Comparison of ENCODE assay signal across 7 mouse cellular contexts in genomic region chr11:67081125-67081649, GRCm38 (mm10). TPM values are rescaled to one million over a fixed set of nuclear protein-coding genes. Genes with fewer than 3 reads are reported as not detected.
A peak's percentile ranks its signal among the peaks of the same experiment; 100 is the strongest.
DNase-seq lines count a peak whose midpoint lies in the region; ATAC-seq and TF ChIP-seq lines count a peak whose summit lies in the region.

No protein-coding gene starts in this region.

- DNase-seq in 3T3-L1 (ENCODE audit: low read depth, low spot score): peak; percentile 72
- peak; percentile 76 for DNase-seq in MEL (ENCODE audit: low read depth, low spot score)
- peak; percentile 51 for DNase-seq in limb, embryonic 14.5 days (ENCODE audit: low spot score)
- peak; percentile 80 for DNase-seq in neural tube, embryonic 11.5 days (ENCODE audit: low spot score)
- no peak for DNase-seq in left cerebral cortex, adult 18-20 months (ENCODE audit: low spot score in 2 of 2)
- no peak for DNase-seq in cerebellum, adult 11 months

- WGBS in forebrain, embryonic 15.5 days: 6% methylated on average over 11 of the region's 11 CpGs
- 7% methylated on average over 9 of the region's 11 CpGs for WGBS in limb, embryonic 14.5 days
- WGBS in neural tube, embryonic 11.5 days: 3% methylated on average over 10 of the region's 11 CpGs

- ATAC-seq in forebrain, embryonic 15.5 days (replicated peaks): peak; percentile 40; the same call in 1 of the 2 replicates
- peak; percentile 70 for ATAC-seq in limb, embryonic 14.5 days (ENCODE audit: low FRiP score, low read depth)
- peak; percentile 85 for ATAC-seq in neural tube, embryonic 11.5 days (ENCODE audit: insufficient read depth, low FRiP score, low TSS enrichment)

- no peak for TF ChIP-seq RAD21 in MEL (IDR thresholded peaks at IDR 0.05; ENCODE audit: low read depth, low read length)

- peak overlapping the region in 1 of 2 experiments; percentile 7; a peak in 1 of 4 replicates for H3K4me3 ChIP-seq in MEL (ENCODE audit: control insufficient read depth in 1 of 2, insufficient read depth in 1 of 2, low read depth in 2 of 2, low read length in 2 of 2)
- no peak overlapping the region for H3K4me3 ChIP-seq in forebrain, embryonic 15.5 days
- no peak overlapping the region for H3K4me3 ChIP-seq in limb, embryonic 14.5 days (replicated peaks; ENCODE audit: low read length)
- no peak overlapping the region for H3K4me3 ChIP-seq in neural tube, embryonic 11.5 days (ENCODE audit: low read depth, low read length)

- no peak overlapping the region for H3K4me2 ChIP-seq in forebrain, embryonic 15.5 days (replicated peaks)
- no peak overlapping the region for H3K4me2 ChIP-seq in limb, embryonic 14.5 days (replicated peaks; ENCODE audit: low read depth, low read length, severe bottlenecking)
- H3K4me2 ChIP-seq in neural tube, embryonic 11.5 days (ENCODE audit: low read depth): no peak overlapping the region

- no peak overlapping the region for H3K27ac ChIP-seq in MEL (ENCODE audit: control insufficient read depth, low read depth, low read length)
- no peak overlapping the region for H3K27ac ChIP-seq in forebrain, embryonic 15.5 days (replicated peaks)
- H3K27ac ChIP-seq in limb, embryonic 14.5 days (replicated peaks; ENCODE audit: low read depth, low read length): no peak overlapping the region
- H3K27ac ChIP-seq in neural tube, embryonic 11.5 days (ENCODE audit: low read depth, low read length): no peak overlapping the region

- TF ChIP-seq CTCF in MEL (IDR thresholded peaks at IDR 0.05 in 2 of 3, conservative IDR thresholded peaks at IDR 0.05 in 1 of 3; ENCODE audit: control insufficient read depth in 1 of 3, insufficient read depth in 1 of 3, low read depth in 2 of 3, low read length in 3 of 3, poor library complexity in 1 of 3, severe bottlenecking in 1 of 3): no peak

- peaks cover 0 to 2% of the 10 kb centered on the region in 2 experiments; a peak in 1 of 4 replicates for H3K36me3 ChIP-seq in MEL (ENCODE audit: control insufficient read depth in 1 of 2, insufficient read depth in 2 of 2, low read length in 2 of 2)
- H3K36me3 ChIP-seq in forebrain, embryonic 15.5 days: no peaks in the 10 kb centered on the region
- no peaks in the 10 kb centered on the region for H3K36me3 ChIP-seq in limb, embryonic 14.5 days (ENCODE audit: control insufficient read depth, insufficient read depth, low read length)
- H3K36me3 ChIP-seq in neural tube, embryonic 11.5 days (ENCODE audit: control insufficient read depth, insufficient read depth, low read length): no peaks in the 10 kb centered on the region

- peaks cover 6 to 10% of the 10 kb centered on the region in 2 experiments; a peak in 3 of 4 replicates for H3K4me1 ChIP-seq in MEL (ENCODE audit: control insufficient read depth in 1 of 2, insufficient read depth in 2 of 2, low read length in 2 of 2)
- 0 out of 2 replicates have a peak, but pooled peaks cover 3% of the 10 kb centered on the region for H3K4me1 ChIP-seq in forebrain, embryonic 15.5 days
- H3K4me1 ChIP-seq in limb, embryonic 14.5 days (ENCODE audit: control insufficient read depth, insufficient read depth, low read length): no peaks in the 10 kb centered on the region
- no peaks in the 10 kb centered on the region for H3K4me1 ChIP-seq in neural tube, embryonic 11.5 days (ENCODE audit: control insufficient read depth, insufficient read depth, low read length)

- no peak overlapping the region for H3K9ac ChIP-seq in MEL (ENCODE audit: control insufficient read depth, low read depth, low read length, poor library complexity, severe bottlenecking)
- no peak overlapping the region for H3K9ac ChIP-seq in forebrain, embryonic 15.5 days (replicated peaks)
- H3K9ac ChIP-seq in limb, embryonic 14.5 days (ENCODE audit: low read depth, low read length, severe bottlenecking): no peak overlapping the region
- no peak overlapping the region for H3K9ac ChIP-seq in neural tube, embryonic 11.5 days (ENCODE audit: low read length)

- TF ChIP-seq EP300 in MEL (IDR thresholded peaks at IDR 0.05; ENCODE audit: low read depth in 1 of 2, low read length in 2 of 2): no peak

- no peaks in the 10 kb centered on the region for H3K9me3 ChIP-seq in MEL (replicated peaks; ENCODE audit: insufficient read depth, low read length)
- no peaks in the 10 kb centered on the region for H3K9me3 ChIP-seq in forebrain, embryonic 15.5 days
- no peaks in the 10 kb centered on the region for H3K9me3 ChIP-seq in limb, embryonic 14.5 days (ENCODE audit: control insufficient read depth, low read length)
- H3K9me3 ChIP-seq in neural tube, embryonic 11.5 days (ENCODE audit: control insufficient read depth, low read length): no peaks in the 10 kb centered on the region

- peaks cover 2% of the 10 kb centered on the region in 2 experiments; a peak in 1 of 4 replicates for H3K27me3 ChIP-seq in MEL (ENCODE audit: control insufficient read depth in 1 of 2, insufficient read depth in 2 of 2, low read length in 2 of 2)
- peaks cover 18% of the 10 kb centered on the region; the same call in 1 of the 2 replicates for H3K27me3 ChIP-seq in forebrain, embryonic 15.5 days
- H3K27me3 ChIP-seq in limb, embryonic 14.5 days (ENCODE audit: control insufficient read depth, insufficient read depth, low read length): peaks cover 13% of the 10 kb centered on the region; the same call in 1 of the 2 replicates
- 0 out of 2 replicates have a peak, but pooled peaks cover 2% of the 10 kb centered on the region for H3K27me3 ChIP-seq in neural tube, embryonic 11.5 days (ENCODE audit: control insufficient read depth, insufficient read depth, low read length)

- H3K79me2 ChIP-seq in MEL (ENCODE audit: control insufficient read depth, insufficient read depth, low read length, poor library complexity): no peaks in the 10 kb centered on the region

- no peak; a peak in 1 of 4 replicates for TF ChIP-seq POLR2A in MEL (IDR thresholded peaks at IDR 0.05; ENCODE audit: control insufficient read depth in 1 of 2, insufficient read depth in 1 of 2, low read depth in 1 of 2, low read length in 2 of 2, poor library complexity in 1 of 2)
- no peak for TF ChIP-seq POLR2A in limb, embryonic 14.5 days (IDR thresholded peaks at IDR 0.05; ENCODE audit: borderline replicate concordance, extremely low read depth, insufficient read depth, insufficient read length)

TF ChIP-seq in MEL, 35 proteins besides CTCF, POLR2A, EP300 and RAD21:
- peak; percentile 43; the same call in 1 of the 2 replicates for TF ChIP-seq SIN3A (IDR thresholded peaks at IDR 0.05; ENCODE audit: low read length)
- TF ChIP-seq MAX (IDR thresholded peaks at IDR 0.05; ENCODE audit: low read length): no peak
- TF ChIP-seq MXI1 (IDR thresholded peaks at IDR 0.05; ENCODE audit: low read depth, low read length): peak; percentile 35; the same call in 1 of the 2 replicates
- TF ChIP-seq MAZ (IDR thresholded peaks at IDR 0.05; ENCODE audit: low read depth, low read length): 0 out of 2 replicates have a peak, but pooled peaks have one; percentile 41

RNA-seq across cellular contexts. Expression of gene Myh3, which starts 3.1 kb away (rescaled TPM):
- 0.81 and 1.5 TPM in 2 replicates for total RNA-seq in MEL (2012; rRNA removed)
- 1 to 10 TPM in 1 of 2 experiments, not detected in 1; 1.7 TPM for polyA plus RNA-seq in MEL (2012; ENCODE audit: insufficient read depth in 1 of 2, insufficient read length in 2 of 2, low read depth in 1 of 2, low replicate concordance in 2 of 2, missing spikeins in 1 of 2)
- polyA plus RNA-seq in forebrain, embryonic 15.5 days (2015; fragmentation: Nextera tagmentation; extraction: Ambion mirVana): 0.08 and 0.48 TPM in 2 replicates
- polyA plus RNA-seq in limb, embryonic 14.5 days (2012; rRNA removed): 112 and 192 TPM in 2 replicates
- polyA plus RNA-seq in limb, embryonic 14.5 days (2014; fragmentation: Nextera tagmentation; extraction: Ambion mirVana): 145 and 205 TPM in 2 replicates
- 29.9 and 32.0 TPM in 2 replicates for polyA plus RNA-seq in neural tube, embryonic 11.5 days (2014; fragmentation: Nextera tagmentation; extraction: Ambion mirVana)
- 1 to 10 TPM; 4.1 to 4.2 TPM for total RNA-seq in left cerebral cortex, adult 18-20 months (2021)

RNA-seq across cellular contexts. Expression of gene Sco1, which starts 28.7 kb away (rescaled TPM):
- 29.8 and 32.9 TPM in 2 replicates for total RNA-seq in MEL (2012; rRNA removed)
- polyA plus RNA-seq in MEL (2012; ENCODE audit: insufficient read depth in 1 of 2, insufficient read length in 2 of 2, low read depth in 1 of 2, low replicate concordance in 2 of 2, missing spikeins in 1 of 2): 10 to 100 TPM in 1 of 2 experiments, not detected in 1; 14.1 TPM
- 14.7 and 15.5 TPM in 2 replicates for polyA plus RNA-seq in forebrain, embryonic 15.5 days (2015; fragmentation: Nextera tagmentation; extraction: Ambion mirVana)
- polyA plus RNA-seq in limb, embryonic 14.5 days (2012; rRNA removed): 7.5 and 8.8 TPM in 2 replicates
- 14.8 and 15.8 TPM in 2 replicates for polyA plus RNA-seq in limb, embryonic 14.5 days (2014; fragmentation: Nextera tagmentation; extraction: Ambion mirVana)
- polyA plus RNA-seq in neural tube, embryonic 11.5 days (2014; fragmentation: Nextera tagmentation; extraction: Ambion mirVana): 18.6 and 19.1 TPM in 2 replicates
- 10 to 100 TPM; 10.8 TPM for total RNA-seq in left cerebral cortex, adult 18-20 months (2021)

RNA-seq across cellular contexts. Expression of gene Adprm, which starts 28.8 kb away (rescaled TPM):
- 23.0 and 27.8 TPM in 2 replicates for total RNA-seq in MEL (2012; rRNA removed)
- polyA plus RNA-seq in MEL (2012; ENCODE audit: insufficient read depth in 1 of 2, insufficient read length in 2 of 2, low read depth in 1 of 2, low replicate concordance in 2 of 2, missing spikeins in 1 of 2): 100 to 1,000 TPM in 1 of 2 experiments, 10 to 100 TPM in 1; 19.7 to 531 TPM
- polyA plus RNA-seq in forebrain, embryonic 15.5 days (2015; fragmentation: Nextera tagmentation; extraction: Ambion mirVana): 34.2 and 34.9 TPM in 2 replicates
- 34.0 and 34.3 TPM in 2 replicates for polyA plus RNA-seq in limb, embryonic 14.5 days (2012; rRNA removed)
- 33.3 and 38.1 TPM in 2 replicates for polyA plus RNA-seq in limb, embryonic 14.5 days (2014; fragmentation: Nextera tagmentation; extraction: Ambion mirVana)
- 37.4 and 40.6 TPM in 2 replicates for polyA plus RNA-seq in neural tube, embryonic 11.5 days (2014; fragmentation: Nextera tagmentation; extraction: Ambion mirVana)
- total RNA-seq in left cerebral cortex, adult 18-20 months (2021): 10 to 100 TPM; 24.3 to 27.5 TPM

RNA-seq across cellular contexts. Expression of gene Tmem220, which starts 56.2 kb away (rescaled TPM):
- 0.23 and 0.35 TPM in 2 replicates for total RNA-seq in MEL (2012; rRNA removed)
- polyA plus RNA-seq in MEL (2012; ENCODE audit: insufficient read depth in 1 of 2, insufficient read length in 2 of 2, low read depth in 1 of 2, low replicate concordance in 2 of 2, missing spikeins in 1 of 2): under 1 TPM in 1 of 2 experiments, not detected in 1; 0.99 TPM
- polyA plus RNA-seq in forebrain, embryonic 15.5 days (2015; fragmentation: Nextera tagmentation; extraction: Ambion mirVana): 0.31 and 0.55 TPM in 2 replicates
- 1.6 and 1.7 TPM in 2 replicates for polyA plus RNA-seq in limb, embryonic 14.5 days (2012; rRNA removed)
- polyA plus RNA-seq in limb, embryonic 14.5 days (2014; fragmentation: Nextera tagmentation; extraction: Ambion mirVana): 0.82 and 1.2 TPM in 2 replicates
- polyA plus RNA-seq in neural tube, embryonic 11.5 days (2014; fragmentation: Nextera tagmentation; extraction: Ambion mirVana): 0.69 and 1.1 TPM in 2 replicates
- total RNA-seq in left cerebral cortex, adult 18-20 months (2021): under 1 TPM; 0.70 to 0.91 TPM

Comparison
In these comparisons a context has a peak if more than half of its experiments do, and no peak if none do; other contexts are left out.
1. DNase-seq: peak in 3T3-L1 (single experiment), MEL (single experiment), limb, embryonic 14.5 days (single experiment) and neural tube, embryonic 11.5 days (single experiment); none in left cerebral cortex, adult 18-20 months (0 of 2) and cerebellum, adult 11 months (single experiment).
2. RNA of gene Myh3, which starts 3.1 kb away (polyA plus RNA-seq): 112 to 205 TPM in limb, embryonic 14.5 days and 29.9 to 32.0 TPM in neural tube, embryonic 11.5 days; 1.7 TPM in MEL and 0.08 to 0.48 TPM in forebrain, embryonic 15.5 days; every median in the first group is over 10 times any median in the second.
3. Peak in every context shown above with its lines, with median percentiles within 50 percentile points of each other: ATAC-seq.